Mouse (Mus musculus) intestine, postnatal 0 days (tissue): Measurements from ENCODE around the gene Gm20538. TPM values are rescaled to one million over a fixed set of nuclear protein-coding genes. Genes with fewer than 3 reads are reported as not detected.

Experiments
- ATAC-seq: fragments of 200-750 bp; cut with Nextera tagmentation; 2 replicates; pipeline ENCODE4 v1.8.0; 2017; ENCODE audit warnings: mild to moderate bottlenecking, moderate TSS enrichment, moderate library complexity
- H3K27ac ChIP-seq: fragments of 300-500 bp; sonication (generic); 2 replicates; pipeline ENCODE4 v1.5.1; 2014; ENCODE audit warnings: mild to moderate bottlenecking, low read depth, low read length, moderate library complexity
- H3K27me3 ChIP-seq: fragments of 300-500 bp; sonication (generic); replicated peaks from 2 replicates; pipeline ENCODE4 v1.6.1; 2014; ENCODE audit warnings: low read length, mixed read lengths; ENCODE audit not compliant: control insufficient read depth, insufficient read depth
- H3K36me3 ChIP-seq: fragments of 300-500 bp; sonication (generic); 2 replicates; pipeline ENCODE4 v1.6.1; 2014; ENCODE audit warnings: mild to moderate bottlenecking, moderate library complexity; ENCODE audit not compliant: control insufficient read depth, insufficient read depth
- H3K4me1 ChIP-seq: fragments of 300-500 bp; sonication (generic); replicated peaks from 2 replicates; pipeline ENCODE4 v1.6.1; 2014; ENCODE audit warnings: antibody characterized with exemption, low read length, mixed read lengths; ENCODE audit not compliant: control insufficient read depth, insufficient read depth
- H3K4me2 ChIP-seq: fragments of 300-500 bp; sonication (generic); replicated peaks from 2 replicates; pipeline ENCODE4 v1.6.1; 2014; ENCODE audit warnings: low read depth, mild to moderate bottlenecking, moderate library complexity
- H3K4me3 ChIP-seq: fragments of 300-500 bp; sonication (generic); 2 replicates; pipeline ENCODE4 v1.5.1; 2014; ENCODE audit warnings: low read depth, low read length
- H3K9ac ChIP-seq: fragments of 300-500 bp; sonication (generic); 2 replicates; pipeline ENCODE4 v1.6.1; 2014; ENCODE audit warnings: mild to moderate bottlenecking, low read depth, low read length
- H3K9me3 ChIP-seq: fragments of 300-500 bp; sonication (generic); 2 replicates; pipeline ENCODE4 v1.6.1; 2016; ENCODE audit warnings: mixed run types; ENCODE audit not compliant: control insufficient read depth
- CTCF ChIP-seq: sonication (generic); IDR thresholded peaks from 2 replicates; pipeline ENCODE4 v1.5.1; 2016; ENCODE audit warnings: low read depth, mild to moderate bottlenecking, control low read depth, antibody characterized with exemption, moderate library complexity
- WGBS: fragments of 180-500 bp; shearing (Covaris S2); extraction: QIAGEN DNeasy Blood & Tissue Kit; methylation state at CpG from one replicate; pipeline ENCODE4 v1.1.7; 2014; 5-methylcytosine and 5-hydroxymethylcytosine counted together
- polyA plus RNA-seq: library from polyadenylated mRNA; unstranded; fragments of >200 nt; fragmentation: Nextera tagmentation; extraction: Ambion mirVana; gene quantifications from 2 replicates; pipeline ENCODE4 v1.2.1, GENCODE M21; 2015

Gene Gm20538
- polyA plus RNA-seq, 1 experiment from 2014 or later = not detected

GRCm38 (mm10) chr19:44582638-44583309, 30.1 kb upstream of the Gm20538 start:
- no peaks in the 10 kb centered on the region for H3K9me3 ChIP-seq
- no peak overlapping the region for H3K4me2 ChIP-seq
- no peak overlapping the region for H3K4me3 ChIP-seq
- peak; percentile 70 for ATAC-seq
- TF ChIP-seq CTCF = peak; percentile 100
- no peak overlapping the region for H3K27ac ChIP-seq
- 37% methylated on average over 9 of the region's 9 CpGs for WGBS
- 0 out of 2 replicates have a peak, but pooled peaks cover 4% of the 10 kb centered on the region for H3K27me3 ChIP-seq
- H3K9ac ChIP-seq = no peak overlapping the region
- no peaks in the 10 kb centered on the region for H3K4me1 ChIP-seq
- no peaks in the 10 kb centered on the region for H3K36me3 ChIP-seq

GRCm38 (mm10) chr19:44582103-44582502, 29.5 kb upstream of the Gm20538 start:
- Histone ChIP-seq H3K36me3 (no peaks in the 10 kb centered on the region), H3K27me3 (0 out of 2 replicates have a peak, but pooled peaks cover 4% of the 10 kb centered on the region), H3K9ac (no peak overlapping the region), H3K27ac (no peak overlapping the region), H3K4me3 (no peak overlapping the region), H3K4me1 (no peaks in the 10 kb centered on the region), H3K4me2 (no peak overlapping the region), H3K9me3 (no peaks in the 10 kb centered on the region)
- WGBS = 68% methylated on average over 10 of the region's 10 CpGs
- no peak for ATAC-seq
- TF ChIP-seq CTCF = no peak

- Histone ChIP-seq H3K27ac (no peak overlapping the region), H3K4me1 (no peaks in the 10 kb centered on the region), H3K27me3 (no peaks in the 10 kb centered on the region), H3K9me3 (no peaks in the 10 kb centered on the region), H3K36me3 (peaks cover 16% of the 10 kb centered on the region), H3K4me3 (no peak overlapping the region), H3K4me2 (no peak overlapping the region), H3K9ac (no peak overlapping the region)
- no peak for TF ChIP-seq CTCF
- 67% methylated on average over 1 of the region's 1 CpGs for WGBS
- no peak for ATAC-seq
Measured at GRCm38 (mm10) chr19:44578038-44578437, 25.4 kb upstream of the Gm20538 start.

GRCm38 (mm10) chr19:44576275-44576674, 23.6 kb upstream of the Gm20538 start:
- no peak overlapping the region for H3K4me2 ChIP-seq
- no peak for TF ChIP-seq CTCF
- 63% methylated on average over 7 of the region's 7 CpGs for WGBS

GRCm38 (mm10) chr19:44567763-44568162, 15.1 kb upstream of the Gm20538 start:
- Histone ChIP-seq H3K27me3 (no peaks in the 10 kb centered on the region), H3K27ac (no peak overlapping the region), H3K36me3 (peaks cover 74% of the 10 kb centered on the region), H3K4me2 (no peak overlapping the region), H3K9ac (no peak overlapping the region), H3K4me1 (0 out of 2 replicates have a peak, but pooled peaks cover 9% of the 10 kb centered on the region), H3K4me3 (no peak overlapping the region), H3K9me3 (no peaks in the 10 kb centered on the region)
- no peak for TF ChIP-seq CTCF
- 77% methylated on average over 3 of the region's 3 CpGs for WGBS
- no peak for ATAC-seq

More at GRCm38 (mm10) chr19:44576275-44576674, 23.6 kb upstream of the Gm20538 start:
- no peak overlapping the region for H3K9ac ChIP-seq
- no peaks in the 10 kb centered on the region for H3K9me3 ChIP-seq
- H3K4me1 ChIP-seq = no peaks in the 10 kb centered on the region
- peaks cover 34% of the 10 kb centered on the region for H3K36me3 ChIP-seq
- H3K4me3 ChIP-seq = no peak overlapping the region
- H3K27me3 ChIP-seq = no peaks in the 10 kb centered on the region
- no peak for ATAC-seq
- no peak overlapping the region for H3K27ac ChIP-seq

GRCm38 (mm10) chr19:44564006-44564405, 11.4 kb upstream of the Gm20538 start:
- no peak for ATAC-seq
- no peaks in the 10 kb centered on the region for H3K27me3 ChIP-seq
- H3K27ac ChIP-seq = no peak overlapping the region
- no peaks in the 10 kb centered on the region for H3K9me3 ChIP-seq
- 87% methylated on average over 14 of the region's 14 CpGs for WGBS
- H3K9ac ChIP-seq = no peak overlapping the region
- peaks cover 37% of the 10 kb centered on the region for H3K36me3 ChIP-seq
- peak overlapping the region; percentile 74 for H3K4me2 ChIP-seq
- H3K4me1 ChIP-seq = 0 out of 2 replicates have a peak, but pooled peaks cover 9% of the 10 kb centered on the region
- no peak overlapping the region for H3K4me3 ChIP-seq
- no peak for TF ChIP-seq CTCF
